Mouse (Mus musculus): Measurements from ENCODE around the gene Gsap. TPM values are rescaled to one million over a fixed set of nuclear protein-coding genes. Genes with fewer than 3 reads are reported as not detected.
"Not testable (repeated sequence)": the region's sequence is repeated elsewhere in the genome, so short reads cannot be mapped to it uniquely, and the experiment has no call there.

Gene Gsap
- polyA plus RNA-seq, 1 experiment: 4.5 TPM

DNA sequence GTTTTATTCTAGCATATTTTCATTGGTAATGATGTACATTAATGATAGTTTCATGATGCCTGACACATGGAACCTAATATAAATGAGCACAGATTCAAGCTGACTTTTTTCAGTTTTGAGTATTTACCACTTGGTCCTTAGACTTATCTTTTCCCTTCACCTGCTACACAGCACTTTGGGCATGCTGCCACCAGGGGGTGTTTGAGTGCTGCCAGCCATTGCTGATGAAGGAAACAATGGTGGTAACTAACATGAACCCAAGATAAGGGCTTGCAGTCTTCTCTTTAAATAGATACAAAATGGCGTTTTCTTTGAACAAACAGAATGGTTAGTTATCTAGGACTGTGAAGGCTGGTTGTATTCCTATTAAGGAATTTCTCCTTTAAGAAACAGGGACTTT lies 140.4 kb downstream of the Gsap start:
- TF ChIP-seq POLR2A (IDR thresholded peaks at IDR 0.05; ENCODE audit: control insufficient read depth, low read depth, low read length) (no peak), CTCF (IDR thresholded peaks at IDR 0.05; ENCODE audit: control insufficient read depth, insufficient read depth, insufficient replicate concordance, low read depth, low read length) (peak; percentile 45; the same call in 1 of the 2 replicates)
- Histone ChIP-seq H3K4me1 (ENCODE audit: control insufficient read depth, insufficient read depth, low read length) (peaks cover 3% of the 10 kb centered on the region), H3K36me3 (ENCODE audit: control insufficient read depth, insufficient read depth, low read length) (no peaks in the 10 kb centered on the region), H3K27me3 (ENCODE audit: control insufficient read depth, insufficient read depth, low read length) (no peaks in the 10 kb centered on the region), H3K4me3 (ENCODE audit: control insufficient read depth, low read depth, low read length) (no peak overlapping the region), H3K27ac (ENCODE audit: control insufficient read depth, insufficient read depth, low read depth, low read length) (no peak overlapping the region)

DNA sequence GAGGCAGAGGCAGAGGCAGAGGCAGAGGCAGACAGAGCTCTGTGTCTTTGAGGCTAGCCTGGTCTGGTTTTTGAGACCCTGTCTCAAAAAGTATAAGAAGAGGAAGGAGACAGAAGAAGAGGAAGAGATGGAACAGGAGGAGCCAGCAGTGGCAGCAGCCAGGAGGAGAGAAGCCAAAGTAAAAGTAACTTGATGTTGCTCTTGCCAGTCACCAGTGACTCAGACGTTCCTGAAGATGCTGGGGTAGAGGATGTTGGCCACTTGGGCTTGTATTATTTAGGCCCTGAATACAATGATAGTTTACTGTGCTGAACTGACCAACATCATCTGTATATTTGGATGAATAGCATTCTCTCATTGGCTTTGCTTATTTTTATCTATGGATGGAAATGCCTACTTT lies 142.5 kb downstream of the Gsap start:
- H3K4me3 ChIP-seq (ENCODE audit: control insufficient read depth, low read depth, low read length): no peak overlapping the region
- peaks cover 3% of the 10 kb centered on the region for H3K4me1 ChIP-seq (ENCODE audit: control insufficient read depth, insufficient read depth, low read length)
- H3K27ac ChIP-seq (ENCODE audit: control insufficient read depth, insufficient read depth, low read depth, low read length): no peak overlapping the region

DNA sequence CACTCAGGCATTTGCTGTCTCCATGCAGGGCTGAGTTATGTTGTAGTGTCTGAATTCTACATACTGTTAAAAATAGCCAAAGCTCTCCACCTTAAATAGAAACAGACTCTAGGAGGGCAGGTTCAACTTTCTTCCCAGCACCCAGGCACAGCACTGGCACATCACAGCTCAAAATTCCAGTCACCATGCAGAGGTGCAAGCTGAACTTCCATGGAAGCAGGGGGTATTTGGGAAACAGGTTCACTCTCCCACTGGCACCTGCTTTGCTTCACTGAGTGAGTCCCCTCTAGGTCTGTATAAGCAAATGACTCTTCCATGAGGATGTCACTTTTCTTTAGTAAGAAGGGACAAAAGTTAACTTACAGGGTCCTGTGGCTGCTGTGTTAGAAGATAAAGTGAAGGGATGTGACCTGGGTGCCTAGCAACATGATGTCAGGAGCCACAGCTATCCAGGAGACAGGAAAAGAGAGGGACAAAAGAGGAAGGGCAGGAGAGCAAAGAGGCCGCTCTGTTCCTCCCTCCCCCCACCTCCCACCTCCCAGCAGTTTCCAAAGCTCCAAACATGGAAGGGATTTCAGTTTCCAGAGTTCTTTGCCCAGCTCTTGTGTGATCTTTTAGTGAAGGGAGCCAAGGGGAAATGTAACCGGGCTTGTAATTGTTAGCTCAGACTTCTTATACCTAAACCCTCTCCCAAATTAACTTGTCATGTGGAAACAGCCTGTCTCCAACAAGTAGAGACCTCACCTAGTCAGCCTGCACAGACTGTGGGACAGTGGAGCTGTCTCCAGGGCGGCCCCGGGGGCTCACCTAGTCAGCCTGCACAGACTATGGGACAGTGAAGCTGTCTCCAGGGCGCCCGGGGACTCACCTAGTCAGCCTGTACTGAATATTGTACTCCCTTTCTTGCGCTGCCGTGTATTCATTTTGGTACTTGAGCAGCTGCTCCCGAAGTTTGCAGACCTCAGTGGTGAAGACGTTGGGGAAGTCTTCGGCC lies 143.9 kb downstream of the Gsap start:
- Histone ChIP-seq H3K4me1 (ENCODE audit: control insufficient read depth, insufficient read depth, low read length) (peaks cover 3% of the 10 kb centered on the region), H3K4me3 (ENCODE audit: control insufficient read depth, low read depth, low read length) (no peak overlapping the region), H3K27ac (ENCODE audit: control insufficient read depth, insufficient read depth, low read depth, low read length) (peak overlapping the region; percentile 61; the same call in 1 of the 2 replicates)

More for the DNA sequence above, 142.5 kb downstream of the Gsap start:
- TF ChIP-seq CTCF (IDR thresholded peaks at IDR 0.05; ENCODE audit: control insufficient read depth, insufficient read depth, insufficient replicate concordance, low read depth, low read length) (no peak), POLR2A (IDR thresholded peaks at IDR 0.05; ENCODE audit: control insufficient read depth, low read depth, low read length) (no peak)
- no peaks in the 10 kb centered on the region for H3K27me3 ChIP-seq (ENCODE audit: control insufficient read depth, insufficient read depth, low read length)
- H3K36me3 ChIP-seq (ENCODE audit: control insufficient read depth, insufficient read depth, low read length): no peaks in the 10 kb centered on the region

DNA sequence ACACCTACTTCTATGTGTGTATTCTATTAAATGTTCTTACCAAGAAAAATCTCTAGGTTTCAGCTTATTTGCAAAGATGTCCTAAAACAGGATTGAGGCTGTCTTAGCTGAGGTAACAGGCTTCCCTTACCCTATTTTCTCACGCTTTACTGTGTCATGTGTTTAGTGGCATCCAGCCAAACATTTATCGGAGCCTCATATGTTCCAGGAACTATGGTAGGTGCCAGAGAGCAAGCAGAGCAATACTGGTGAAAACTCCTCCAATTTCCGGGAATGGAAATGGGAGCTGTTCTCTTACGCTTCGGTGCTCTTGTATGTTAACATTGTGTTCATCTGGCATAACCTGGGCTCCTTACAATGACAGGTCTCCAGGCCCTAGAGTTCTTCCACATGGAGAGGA lies 145.6 kb downstream of the Gsap start:
- peaks cover 3% of the 10 kb centered on the region for H3K4me1 ChIP-seq (ENCODE audit: control insufficient read depth, insufficient read depth, low read length)
- H3K27me3 ChIP-seq (ENCODE audit: control insufficient read depth, insufficient read depth, low read length): no peaks in the 10 kb centered on the region
- H3K4me3 ChIP-seq (ENCODE audit: control insufficient read depth, low read depth, low read length): no peak overlapping the region
- no peak for TF ChIP-seq CTCF (IDR thresholded peaks at IDR 0.05; ENCODE audit: control insufficient read depth, insufficient read depth, insufficient replicate concordance, low read depth, low read length)
- no peak for TF ChIP-seq POLR2A (IDR thresholded peaks at IDR 0.05; ENCODE audit: control insufficient read depth, low read depth, low read length)
- no peak overlapping the region for H3K27ac ChIP-seq (ENCODE audit: control insufficient read depth, insufficient read depth, low read depth, low read length)
- H3K36me3 ChIP-seq (ENCODE audit: control insufficient read depth, insufficient read depth, low read length): no peaks in the 10 kb centered on the region

More for the DNA sequence above, 143.9 kb downstream of the Gsap start:
- Histone ChIP-seq H3K27me3 (ENCODE audit: control insufficient read depth, insufficient read depth, low read length) (no peaks in the 10 kb centered on the region), H3K36me3 (ENCODE audit: control insufficient read depth, insufficient read depth, low read length) (no peaks in the 10 kb centered on the region)
- TF ChIP-seq POLR2A (IDR thresholded peaks at IDR 0.05; ENCODE audit: control insufficient read depth, low read depth, low read length) (no peak), CTCF (IDR thresholded peaks at IDR 0.05; ENCODE audit: control insufficient read depth, insufficient read depth, insufficient replicate concordance, low read depth, low read length) (no peak)

DNA sequence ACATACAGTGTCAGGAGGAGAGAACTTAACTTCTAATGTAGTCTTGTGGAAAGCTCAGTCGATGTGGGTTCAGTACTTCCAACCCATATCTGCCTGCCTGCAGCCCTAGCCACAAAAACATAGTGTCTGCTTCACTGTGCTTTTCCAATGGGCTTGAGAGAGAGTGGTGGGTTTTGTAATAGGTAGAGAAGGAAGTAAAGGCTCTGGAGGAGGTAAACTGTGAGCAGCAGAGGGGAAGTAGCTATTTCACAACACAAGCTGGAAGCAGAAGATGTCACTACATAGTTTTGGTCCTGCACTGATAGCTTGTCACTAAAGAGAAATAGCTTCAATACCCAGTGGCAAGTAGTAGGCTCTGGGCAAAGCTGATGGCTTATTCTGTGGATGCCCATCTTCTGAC lies 146.1 kb downstream of the Gsap start:
- TF ChIP-seq CTCF (IDR thresholded peaks at IDR 0.05; ENCODE audit: control insufficient read depth, insufficient read depth, insufficient replicate concordance, low read depth, low read length) (no peak), POLR2A (IDR thresholded peaks at IDR 0.05; ENCODE audit: control insufficient read depth, low read depth, low read length) (no peak)
- no peaks in the 10 kb centered on the region for H3K27me3 ChIP-seq (ENCODE audit: control insufficient read depth, insufficient read depth, low read length)
- H3K4me1 ChIP-seq (ENCODE audit: control insufficient read depth, insufficient read depth, low read length): peaks cover 3% of the 10 kb centered on the region
- H3K27ac ChIP-seq (ENCODE audit: control insufficient read depth, insufficient read depth, low read depth, low read length): no peak overlapping the region
- no peaks in the 10 kb centered on the region for H3K36me3 ChIP-seq (ENCODE audit: control insufficient read depth, insufficient read depth, low read length)
- H3K4me3 ChIP-seq (ENCODE audit: control insufficient read depth, low read depth, low read length): no peak overlapping the region

DNA sequence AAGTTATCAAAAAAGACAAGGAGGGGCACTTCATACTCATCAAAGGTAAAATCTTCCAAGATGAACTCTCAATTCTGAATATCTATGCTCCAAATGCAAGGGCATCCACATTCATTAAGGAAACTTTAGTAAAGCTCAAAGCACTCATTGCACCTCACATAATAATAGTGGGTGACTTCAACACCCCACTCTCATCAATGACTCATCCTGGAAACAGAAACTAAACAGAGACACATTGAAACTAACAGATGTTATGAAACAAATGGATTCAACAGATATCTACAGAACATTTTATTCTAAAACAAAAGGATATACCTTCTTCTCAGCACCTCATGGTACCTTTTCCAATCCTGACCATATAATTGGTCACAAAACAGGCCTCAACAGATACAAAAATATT lies 156.2 kb downstream of the Gsap start:
- not testable (repeated sequence) for H3K27me3 ChIP-seq (ENCODE audit: control insufficient read depth, insufficient read depth, low read length); H3K4me1 ChIP-seq (ENCODE audit: control insufficient read depth, insufficient read depth, low read length); H3K36me3 ChIP-seq (ENCODE audit: control insufficient read depth, insufficient read depth, low read length); H3K4me3 ChIP-seq (ENCODE audit: control insufficient read depth, low read depth, low read length); H3K27ac ChIP-seq (ENCODE audit: control insufficient read depth, insufficient read depth, low read depth, low read length)

DNA sequence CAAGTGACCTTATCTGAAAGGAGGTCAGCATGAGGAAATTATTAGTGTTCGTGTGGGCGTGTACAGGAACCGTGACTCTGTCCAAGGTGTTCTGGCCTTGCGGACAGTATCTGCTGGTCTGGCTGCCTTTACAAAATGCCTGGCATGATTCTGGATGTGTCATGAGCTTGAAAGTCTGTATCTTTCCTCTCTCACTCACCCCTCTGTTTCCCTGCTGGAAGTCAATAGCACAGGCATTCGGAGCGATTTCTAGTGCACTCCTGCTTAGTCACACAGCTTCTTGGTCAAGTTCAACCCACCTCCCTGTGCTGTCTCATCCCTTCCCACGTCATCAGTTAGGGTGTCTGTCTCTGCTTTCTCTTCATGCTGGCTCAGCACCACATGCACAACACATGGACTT lies 162.3 kb downstream of the Gsap start:
- TF ChIP-seq POLR2A (IDR thresholded peaks at IDR 0.05; ENCODE audit: control insufficient read depth, low read depth, low read length) (no peak), CTCF (IDR thresholded peaks at IDR 0.05; ENCODE audit: control insufficient read depth, insufficient read depth, insufficient replicate concordance, low read depth, low read length) (no peak)
- Histone ChIP-seq H3K36me3 (ENCODE audit: control insufficient read depth, insufficient read depth, low read length) (no peaks in the 10 kb centered on the region), H3K4me3 (ENCODE audit: control insufficient read depth, low read depth, low read length) (no peak overlapping the region), H3K27me3 (ENCODE audit: control insufficient read depth, insufficient read depth, low read length) (no peaks in the 10 kb centered on the region), H3K27ac (ENCODE audit: control insufficient read depth, insufficient read depth, low read depth, low read length) (peak overlapping the region; percentile 62; the same call in 1 of the 2 replicates), H3K4me1 (ENCODE audit: control insufficient read depth, insufficient read depth, low read length) (no peaks in the 10 kb centered on the region)

Data from testis, adult 2 months (tissue).